Comparison of ENCODE assay signal across 7 mouse cellular contexts in the genomic region with DNA sequence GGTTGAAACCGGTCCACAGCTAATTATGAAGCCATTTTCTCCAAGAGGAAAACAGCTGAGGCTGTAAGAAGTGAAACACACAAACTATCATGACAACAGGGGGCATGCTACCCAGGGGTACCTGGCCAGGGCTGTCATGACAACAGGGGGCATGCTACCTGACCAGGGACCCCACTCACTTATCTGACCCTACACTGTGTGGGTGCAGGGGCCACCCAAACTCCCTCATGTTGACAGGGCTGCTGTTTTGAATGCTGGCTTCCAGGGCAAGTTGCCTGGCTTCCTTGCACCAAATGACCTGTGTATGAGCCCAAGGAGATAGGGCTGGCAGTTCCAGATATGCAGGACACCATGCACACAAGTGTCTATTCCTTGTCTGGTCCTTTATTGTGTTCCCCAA. TPM values are rescaled to one million over a fixed set of nuclear protein-coding genes. Genes with fewer than 3 reads are reported as not detected.
DNase-seq lines count a peak whose midpoint lies in the region; ATAC-seq and TF ChIP-seq lines count a peak whose summit lies in the region.

No protein-coding gene starts in this region.

- peak overlapping the region; percentile 85 for H3K4me2 ChIP-seq in lung, embryonic 15.5 days
- H3K4me2 ChIP-seq in forebrain, embryonic 11.5 days (ENCODE audit: low read depth, low read length, severe bottlenecking): peak overlapping the region; percentile 92
- H3K4me2 ChIP-seq in limb, embryonic 12.5 days: peak overlapping the region; percentile 94

- 94% methylated on average over 1 of the region's 1 CpGs for WGBS in lung, embryonic 15.5 days
- WGBS in forebrain, embryonic 11.5 days: 97% methylated on average over 1 of the region's 1 CpGs
- WGBS in limb, embryonic 12.5 days: 81% methylated on average over 1 of the region's 1 CpGs
- WGBS in small intestine, adult 2 months: 57% methylated on average over 1 of the region's 1 CpGs

- peak overlapping the region; percentile 71 for H3K4me3 ChIP-seq in lung, embryonic 15.5 days
- H3K4me3 ChIP-seq in forebrain, embryonic 11.5 days (ENCODE audit: low read depth, low read length): peak overlapping the region; percentile 72
- H3K4me3 ChIP-seq in limb, embryonic 12.5 days (replicated peaks): peak overlapping the region; percentile 60
- H3K4me3 ChIP-seq in small intestine, adult 2 months (ENCODE audit: low read depth, low read length): peak overlapping the region; percentile 88

- no peak for ATAC-seq in lung, embryonic 15.5 days (ENCODE audit: borderline replicate concordance, extremely low read depth, low FRiP score, low TSS enrichment)
- no peak for ATAC-seq in forebrain, embryonic 11.5 days (replicated peaks; ENCODE audit: low FRiP score)
- no peak for ATAC-seq in limb, embryonic 12.5 days (ENCODE audit: insufficient number of reproducible peaks, insufficient read depth, low FRiP score, low TSS enrichment, low read depth)

- no peak for DNase-seq in lung, postnatal 36 days
- no peak for DNase-seq in forebrain, embryonic 11.5 days (ENCODE audit: low spot score)
- DNase-seq in layer of hippocampus, postnatal 36 days: no peak
- DNase-seq in left cerebral cortex, adult 8-10 months (ENCODE audit: low spot score in 2 of 2): no peak

- no peaks in the 10 kb centered on the region for H3K27me3 ChIP-seq in lung, embryonic 15.5 days
- no peaks in the 10 kb centered on the region for H3K27me3 ChIP-seq in forebrain, embryonic 11.5 days (ENCODE audit: control insufficient read depth, insufficient read depth, low read length)
- no peaks in the 10 kb centered on the region for H3K27me3 ChIP-seq in limb, embryonic 12.5 days
- H3K27me3 ChIP-seq in small intestine, adult 2 months (ENCODE audit: control insufficient read depth, insufficient read depth, low read length): no peaks in the 10 kb centered on the region

- peaks cover 49% of the 10 kb centered on the region for H3K36me3 ChIP-seq in lung, embryonic 15.5 days
- peaks cover 24% of the 10 kb centered on the region for H3K36me3 ChIP-seq in forebrain, embryonic 11.5 days (ENCODE audit: control insufficient read depth, insufficient read depth, low read length)
- peaks cover 51% of the 10 kb centered on the region for H3K36me3 ChIP-seq in limb, embryonic 12.5 days
- peaks cover 39% of the 10 kb centered on the region for H3K36me3 ChIP-seq in small intestine, adult 2 months (ENCODE audit: control insufficient read depth, insufficient read depth, low read length)

- peaks cover 23% of the 10 kb centered on the region for H3K4me1 ChIP-seq in lung, embryonic 15.5 days
- peaks cover 10% of the 10 kb centered on the region for H3K4me1 ChIP-seq in forebrain, embryonic 11.5 days (replicated peaks; ENCODE audit: control insufficient read depth, insufficient read depth, low read length)
- peaks cover 19% of the 10 kb centered on the region for H3K4me1 ChIP-seq in limb, embryonic 12.5 days (replicated peaks)
- H3K4me1 ChIP-seq in small intestine, adult 2 months (ENCODE audit: control insufficient read depth, insufficient read depth, insufficient read length, low read length): peaks cover 22% of the 10 kb centered on the region

- no peak overlapping the region for H3K27ac ChIP-seq in lung, embryonic 15.5 days
- H3K27ac ChIP-seq in forebrain, embryonic 11.5 days (ENCODE audit: low read depth, low read length): no peak overlapping the region
- H3K27ac ChIP-seq in limb, embryonic 12.5 days: 0 out of 2 replicates have a peak overlapping the region, but pooled peaks have one; percentile 23
- peak overlapping the region; percentile 87 for H3K27ac ChIP-seq in small intestine, adult 2 months (ENCODE audit: insufficient read depth, low read depth, low read length)

- TF ChIP-seq CTCF in small intestine, adult 2 months (IDR thresholded peaks at IDR 0.05; ENCODE audit: extremely low read depth, insufficient read length, insufficient replicate concordance, low read depth, low read length): no peak

- H3K9me3 ChIP-seq in lung, embryonic 15.5 days: no peaks in the 10 kb centered on the region
- H3K9me3 ChIP-seq in forebrain, embryonic 11.5 days (ENCODE audit: control insufficient read depth, low read length): no peaks in the 10 kb centered on the region
- no peaks in the 10 kb centered on the region for H3K9me3 ChIP-seq in limb, embryonic 12.5 days

- TF ChIP-seq POLR2A in small intestine, adult 2 months (IDR thresholded peaks at IDR 0.05; ENCODE audit: low read depth, low read length): no peak

- H3K9ac ChIP-seq in lung, embryonic 15.5 days: peak overlapping the region; percentile 81
- peak overlapping the region; percentile 82 for H3K9ac ChIP-seq in forebrain, embryonic 11.5 days (ENCODE audit: low read length)
- peak overlapping the region; percentile 83 for H3K9ac ChIP-seq in limb, embryonic 12.5 days (replicated peaks)

RNA-seq across cellular contexts. Expression of gene Gm38431, which starts 1.3 kb away (rescaled TPM):
- polyA plus RNA-seq in lung, embryonic 15.5 days (2015; fragmentation: Nextera tagmentation; extraction: Ambion mirVana): 2.4 and 2.5 TPM in 2 replicates
- 3.9 and 4.5 TPM in 2 replicates for polyA plus RNA-seq in forebrain, embryonic 11.5 days (2014; fragmentation: Nextera tagmentation; extraction: Ambion mirVana)
- polyA plus RNA-seq in limb, embryonic 12.5 days (2016; fragmentation: Nextera tagmentation; extraction: Ambion mirVana): 2.8 and 4.2 TPM in 2 replicates
- polyA plus RNA-seq in small intestine, adult 2 months (2012; rRNA removed): 6.2 and 21.8 TPM in 2 replicates
- 1 to 10 TPM; 4.8 to 5.0 TPM for total RNA-seq in layer of hippocampus, postnatal 36 days (2021)
- total RNA-seq in left cerebral cortex, adult 8-10 months (2022): 1 to 10 TPM; 1.3 to 2.2 (median 1.6) TPM

RNA-seq across cellular contexts. Expression of gene Raver1, which starts 1.3 kb away (rescaled TPM):
- 62.0 and 65.4 TPM in 2 replicates for polyA plus RNA-seq in lung, embryonic 15.5 days (2015; fragmentation: Nextera tagmentation; extraction: Ambion mirVana)
- 118 and 124 TPM in 2 replicates for polyA plus RNA-seq in forebrain, embryonic 11.5 days (2014; fragmentation: Nextera tagmentation; extraction: Ambion mirVana)
- polyA plus RNA-seq in limb, embryonic 12.5 days (2016; fragmentation: Nextera tagmentation; extraction: Ambion mirVana): 60.8 and 77.0 TPM in 2 replicates
- polyA plus RNA-seq in small intestine, adult 2 months (2012; rRNA removed): 34.2 and 90.8 TPM in 2 replicates
- total RNA-seq in layer of hippocampus, postnatal 36 days (2021): 10 to 100 TPM; 29.9 to 31.5 TPM
- 10 to 100 TPM; 24.4 to 30.0 (median 26.6) TPM for total RNA-seq in left cerebral cortex, adult 8-10 months (2022)

RNA-seq across cellular contexts. Expression of gene Fdx1l, which starts 17.1 kb away (rescaled TPM):
- polyA plus RNA-seq in lung, embryonic 15.5 days (2015; fragmentation: Nextera tagmentation; extraction: Ambion mirVana): 55.3 and 56.9 TPM in 2 replicates
- 46.9 and 54.6 TPM in 2 replicates for polyA plus RNA-seq in forebrain, embryonic 11.5 days (2014; fragmentation: Nextera tagmentation; extraction: Ambion mirVana)
- 52.4 and 56.7 TPM in 2 replicates for polyA plus RNA-seq in limb, embryonic 12.5 days (2016; fragmentation: Nextera tagmentation; extraction: Ambion mirVana)
- polyA plus RNA-seq in small intestine, adult 2 months (2012; rRNA removed): 37.0 and 60.8 TPM in 2 replicates
- 10 to 100 TPM; 56.0 to 64.5 TPM for total RNA-seq in layer of hippocampus, postnatal 36 days (2021)
- total RNA-seq in left cerebral cortex, adult 8-10 months (2022): 10 to 100 TPM; 55.8 to 63.7 (median 58.3) TPM

RNA-seq across cellular contexts. Expression of gene Gm49373, which starts 17.6 kb away (rescaled TPM):
- polyA plus RNA-seq in lung, embryonic 15.5 days (2015; fragmentation: Nextera tagmentation; extraction: Ambion mirVana): 0.29 and 0.47 TPM in 2 replicates
- polyA plus RNA-seq in forebrain, embryonic 11.5 days (2014; fragmentation: Nextera tagmentation; extraction: Ambion mirVana): 1.4 and 1.5 TPM in 2 replicates
- polyA plus RNA-seq in limb, embryonic 12.5 days (2016; fragmentation: Nextera tagmentation; extraction: Ambion mirVana): 1.2 and 1.3 TPM in 2 replicates
- polyA plus RNA-seq in small intestine, adult 2 months (2012; rRNA removed): 0.09 and 0.16 TPM in 2 replicates
- total RNA-seq in layer of hippocampus, postnatal 36 days (2021): 1 to 10 TPM; 2.5 to 2.9 TPM
- total RNA-seq in left cerebral cortex, adult 8-10 months (2022): 1 to 10 TPM in 2 of 4 experiments, under 1 TPM in 1, not detected in 1; 0.55 to 2.3 (median 1.8) TPM

RNA-seq across cellular contexts. Expression of gene Zglp1, which starts 23.6 kb away (rescaled TPM):
- polyA plus RNA-seq in lung, embryonic 15.5 days (2015; fragmentation: Nextera tagmentation; extraction: Ambion mirVana): 0.76 and 2.1 TPM in 2 replicates
- polyA plus RNA-seq in forebrain, embryonic 11.5 days (2014; fragmentation: Nextera tagmentation; extraction: Ambion mirVana): 1.2 and 2.9 TPM in 2 replicates
- 0.68 and 1.5 TPM in 2 replicates for polyA plus RNA-seq in limb, embryonic 12.5 days (2016; fragmentation: Nextera tagmentation; extraction: Ambion mirVana)
- 0.80 TPM in 1 of 2 replicates, not detected in the other for polyA plus RNA-seq in small intestine, adult 2 months (2012; rRNA removed)
- not detected for total RNA-seq in layer of hippocampus, postnatal 36 days (2021)
- total RNA-seq in left cerebral cortex, adult 8-10 months (2022): 1 to 10 TPM in 2 of 4 experiments, not detected in 2; 1.1 to 1.7 TPM

Comparison
In these comparisons a context has a peak if more than half of its experiments do, and no peak if none do; other contexts are left out.
1. H3K27ac ChIP-seq: peak in limb, embryonic 12.5 days (single experiment) and small intestine, adult 2 months (single experiment); none in lung, embryonic 15.5 days (single experiment) and forebrain, embryonic 11.5 days (single experiment).
2. Peak in every context shown above with its lines, with median percentiles within 50 percentile points of each other: H3K4me2 ChIP-seq, H3K4me3 ChIP-seq and H3K9ac ChIP-seq.